Mouse (Mus musculus) liver, embryonic 12.5 days (tissue): ENCODE results near the gene Vhl. TPM values are rescaled to one million over a fixed set of nuclear protein-coding genes. Genes with fewer than 3 reads are reported as not detected.
"Not testable (repeated sequence)": the region's sequence is repeated elsewhere in the genome, so short reads cannot be mapped to it uniquely, and the experiment has no call there.

ENCODE experiments used
- ATAC-seq: fragments of 200-750 bp; cut with Nextera tagmentation; 2 replicates; pipeline ENCODE4 v1.8.0; 2017; ENCODE audit warnings: moderate number of reproducible peaks, mild to moderate bottlenecking, moderate library complexity
- H3K27ac ChIP-seq: fragments of 300-500 bp; sonication (generic); 2 replicates; pipeline ENCODE4 v1.5.1; 2016; ENCODE audit warnings: mild to moderate bottlenecking
- H3K27me3 ChIP-seq: fragments of 300-500 bp; sonication (generic); replicated peaks from 2 replicates; pipeline ENCODE4 v1.6.1; 2016; ENCODE audit warnings: mild to moderate bottlenecking, moderate library complexity
- H3K36me3 ChIP-seq: fragments of 300-500 bp; sonication (generic); 2 replicates; pipeline ENCODE4 v1.6.1; 2016; ENCODE audit warnings: mild to moderate bottlenecking, moderate library complexity
- H3K4me1 ChIP-seq: fragments of 300-500 bp; sonication (generic); 2 replicates; pipeline ENCODE4 v1.6.1; 2016
- H3K4me2 ChIP-seq: fragments of 300-500 bp; sonication (generic); 2 replicates; pipeline ENCODE4 v1.6.1; 2016; ENCODE audit warnings: mild to moderate bottlenecking, moderate library complexity
- H3K4me3 ChIP-seq: fragments of 300-500 bp; sonication (generic); 2 replicates; pipeline ENCODE4 v1.5.1; 2016; ENCODE audit warnings: mild to moderate bottlenecking, moderate library complexity
- H3K9ac ChIP-seq: fragments of 300-500 bp; sonication (generic); 2 replicates; pipeline ENCODE4 v1.6.1; 2016; ENCODE audit warnings: mild to moderate bottlenecking, moderate library complexity
- H3K9me3 ChIP-seq: fragments of 300-500 bp; sonication (generic); replicated peaks from 2 replicates; pipeline ENCODE4 v1.6.1; 2016; ENCODE audit warnings: mild to moderate bottlenecking, moderate library complexity
- WGBS: fragments of 180-500 bp; shearing (Covaris S2); methylation state at CpG from one replicate; pipeline ENCODE4 v1.1.7; 2016; ENCODE audit not compliant: insufficient replicate concordance; 5-methylcytosine and 5-hydroxymethylcytosine counted together
- polyA plus RNA-seq: library from polyadenylated mRNA; unstranded; fragments of >200 nt; fragmentation: Nextera tagmentation; extraction: Ambion mirVana; gene quantifications from 2 replicates; pipeline ENCODE4 v1.2.1, GENCODE M21; 2016

Vhl gene
- polyA plus RNA-seq, 1 experiment from 2014 or later, result 14.8 TPM

DNA sequence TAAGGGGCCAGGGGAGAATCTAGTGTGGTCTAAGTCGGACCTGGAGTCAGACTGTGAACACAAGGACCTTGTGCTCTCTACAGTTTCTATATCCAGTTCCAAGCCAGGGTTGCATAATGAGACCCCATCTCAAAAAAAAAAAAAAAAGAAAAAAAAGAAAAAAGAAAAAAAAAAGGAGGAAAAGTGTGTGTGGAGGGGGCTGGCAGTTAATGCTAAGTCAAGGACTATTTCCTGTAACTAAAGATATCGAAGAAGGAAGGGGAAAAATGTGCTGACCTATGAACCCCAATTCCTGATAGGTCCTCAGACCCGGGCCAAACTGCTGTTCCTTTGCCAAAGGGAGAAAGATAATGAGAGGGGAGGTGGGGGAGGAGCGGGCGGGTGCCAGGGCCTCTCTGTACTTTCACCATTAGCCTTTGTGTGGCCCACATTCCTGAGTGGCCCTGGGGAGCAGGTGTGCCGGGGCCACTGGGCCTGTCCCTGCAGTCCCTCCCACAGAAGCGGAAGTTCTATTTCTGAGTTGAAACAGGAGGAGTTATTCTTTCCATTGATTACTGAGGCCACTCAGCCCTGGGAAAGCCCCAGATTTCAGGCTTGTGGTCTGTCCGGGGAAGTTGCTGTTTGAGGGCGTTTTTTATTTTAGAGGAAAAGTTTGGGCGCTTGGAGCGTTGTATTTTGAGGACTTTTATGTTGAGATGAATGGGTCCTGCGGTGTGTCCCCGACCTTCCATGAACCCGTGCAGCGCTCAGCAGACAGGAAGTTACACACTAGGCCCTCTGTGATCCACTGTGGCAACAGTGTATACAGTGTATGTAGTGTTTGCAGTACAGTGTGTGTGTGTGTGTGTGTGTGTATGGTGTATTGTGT, 44.8 kb downstream of the Vhl start:
- peak overlapping the region; percentile 41 for H3K4me2 ChIP-seq
- H3K9ac ChIP-seq, result 0 out of 2 replicates have a peak overlapping the region, but pooled peaks have one; percentile 23
- peaks cover 30% of the 10 kb centered on the region for H3K4me1 ChIP-seq
- H3K27me3 ChIP-seq, result no peaks in the 10 kb centered on the region
- WGBS, result 27% methylated on average over 15 of the region's 15 CpGs
- no peak overlapping the region for H3K4me3 ChIP-seq
- peaks cover 19% of the 10 kb centered on the region; the same call in 1 of the 2 replicates for H3K36me3 ChIP-seq
- peak overlapping the region; percentile 68 for H3K27ac ChIP-seq
- H3K9me3 ChIP-seq, result peaks cover 6% of the 10 kb centered on the region
- peak; percentile 58 for ATAC-seq

DNA sequence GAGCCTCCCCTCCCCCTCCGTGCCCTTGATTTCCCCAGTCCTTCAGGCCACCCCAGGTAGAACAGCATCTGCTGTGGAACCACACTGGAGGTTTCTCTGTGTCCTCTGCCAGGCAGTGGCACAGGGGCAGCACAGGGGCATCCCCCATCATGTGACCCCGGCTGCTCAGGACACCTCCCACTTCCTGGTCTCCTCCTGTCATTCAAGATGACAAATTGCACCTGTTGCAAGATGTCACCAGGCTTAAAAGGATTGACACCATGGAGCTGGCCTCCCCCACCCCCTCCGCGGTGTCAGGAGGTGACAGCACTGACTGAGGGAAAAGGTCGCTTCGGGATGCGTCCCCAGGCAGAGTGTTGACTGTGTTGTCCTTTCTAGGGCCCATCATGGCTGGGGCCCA, 46.1 kb downstream of the Vhl start:
- Histone ChIP-seq H3K9ac (no peak overlapping the region), H3K9me3 (peaks cover 6% of the 10 kb centered on the region), H3K27me3 (no peaks in the 10 kb centered on the region), H3K4me1 (peaks cover 30% of the 10 kb centered on the region), H3K4me3 (no peak overlapping the region), H3K4me2 (no peak overlapping the region), H3K36me3 (peaks cover 24% of the 10 kb centered on the region; the same call in 1 of the 2 replicates), H3K27ac (no peak overlapping the region)
- ATAC-seq, result no peak
- WGBS, result 74% methylated on average over 7 of the region's 7 CpGs

DNA sequence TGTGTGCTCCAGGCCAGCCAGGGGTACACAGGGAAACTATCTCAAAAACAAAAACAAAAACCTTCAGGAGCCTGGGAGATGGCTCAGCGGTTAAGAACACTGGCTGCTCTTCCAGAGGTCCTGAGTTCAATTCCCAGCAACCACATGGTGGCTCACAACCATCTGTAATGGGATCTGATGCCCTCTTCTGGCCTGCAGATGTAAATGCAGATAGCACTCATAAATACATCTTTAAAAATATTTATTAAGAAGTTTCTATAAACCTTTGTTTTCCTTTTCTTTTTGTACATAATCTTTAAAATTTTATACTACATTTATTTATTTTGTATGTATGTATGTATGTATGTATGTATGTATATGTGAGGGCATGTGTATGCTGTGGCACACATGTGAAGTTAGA, 48.3 kb downstream of the Vhl start:
- not testable (repeated sequence) for ATAC-seq, H3K4me3 ChIP-seq, H3K9ac ChIP-seq, H3K27me3 ChIP-seq, H3K4me2 ChIP-seq, H3K9me3 ChIP-seq, H3K27ac ChIP-seq
- H3K4me1 ChIP-seq, result peaks cover 31% of the 10 kb centered on the region
- H3K36me3 ChIP-seq, result peaks cover 28% of the 10 kb centered on the region; the same call in 1 of the 2 replicates
- WGBS, result 65% methylated on average over 1 of the region's 1 CpGs

DNA sequence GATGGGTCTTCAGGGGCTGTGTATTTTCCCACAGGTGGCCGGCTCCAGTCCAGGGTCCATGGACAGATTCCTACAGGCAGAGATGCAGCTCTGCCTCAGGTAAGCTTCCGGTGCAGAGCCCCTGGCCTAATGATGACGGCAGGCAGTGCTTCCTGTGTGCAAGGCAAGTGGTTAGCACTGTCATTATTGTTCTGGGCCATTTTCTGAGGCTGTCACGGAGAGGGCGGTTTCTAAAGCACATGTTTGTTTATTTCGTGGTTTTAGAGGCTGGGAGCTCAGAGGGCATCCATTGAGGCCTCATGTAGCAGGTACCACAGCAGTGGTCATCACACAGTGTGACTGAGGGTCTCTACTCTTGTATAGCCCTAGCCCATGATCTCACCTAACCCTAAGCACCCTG, 49.2 kb downstream of the Vhl start:
- Histone ChIP-seq H3K9me3 (peaks cover 6% of the 10 kb centered on the region), H3K27ac (no peak overlapping the region), H3K36me3 (peaks cover 28% of the 10 kb centered on the region; the same call in 1 of the 2 replicates), H3K4me2 (no peak overlapping the region), H3K4me3 (no peak overlapping the region), H3K4me1 (peaks cover 32% of the 10 kb centered on the region), H3K9ac (no peak overlapping the region), H3K27me3 (no peaks in the 10 kb centered on the region)
- WGBS, result 65% methylated on average over 6 of the region's 6 CpGs
- ATAC-seq, result no peak

DNA sequence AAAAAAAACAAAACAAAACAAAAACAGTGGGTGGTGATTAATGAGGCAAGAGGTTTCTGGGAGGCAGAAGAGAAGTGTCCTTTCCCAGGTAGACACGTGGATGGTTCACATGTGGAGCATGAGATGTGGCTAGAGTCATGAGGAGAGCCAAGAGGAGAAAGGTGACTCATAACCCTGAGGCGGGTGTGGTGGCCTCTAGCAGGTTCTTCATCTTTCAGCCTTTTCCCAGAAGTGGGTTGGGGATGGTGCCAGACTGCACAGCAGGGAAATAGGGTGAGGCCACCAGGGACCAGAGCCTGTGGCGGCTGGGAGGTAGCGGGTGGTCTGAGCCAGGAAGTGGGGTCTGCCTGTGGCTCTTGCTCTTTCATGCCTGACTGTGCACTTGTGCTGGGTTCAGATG, 51.5 kb downstream of the Vhl start:
- Histone ChIP-seq H3K4me3 (no peak overlapping the region), H3K4me1 (peaks cover 19% of the 10 kb centered on the region), H3K9me3 (peaks cover 6% of the 10 kb centered on the region), H3K9ac (no peak overlapping the region), H3K27me3 (no peaks in the 10 kb centered on the region), H3K27ac (no peak overlapping the region), H3K4me2 (no peak overlapping the region), H3K36me3 (peaks cover 31% of the 10 kb centered on the region; the same call in 1 of the 2 replicates)
- WGBS, result 70% methylated on average over 4 of the region's 4 CpGs
- 0 out of 2 replicates have a peak, but pooled peaks have one; percentile 16 for ATAC-seq

DNA sequence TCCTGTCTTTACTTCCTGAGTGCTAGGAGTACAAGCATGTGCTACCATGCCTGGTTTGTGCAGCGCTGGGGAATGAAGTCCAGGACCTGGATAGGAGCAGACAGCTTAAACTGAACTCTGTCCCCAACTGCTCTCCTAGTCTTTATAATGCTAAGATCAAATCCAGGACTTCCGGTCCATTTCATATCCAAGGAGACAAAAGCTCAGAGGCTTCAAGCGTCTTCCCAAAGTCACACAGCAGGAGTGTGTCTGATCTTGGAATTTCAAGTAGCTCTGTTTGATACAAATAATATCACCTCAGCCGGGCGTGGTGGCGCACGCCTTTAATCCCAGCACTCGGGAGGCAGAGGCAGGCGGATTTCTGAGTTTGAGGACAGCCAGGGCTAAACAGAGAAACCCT, 52.2 kb downstream of the Vhl start:
- H3K9ac ChIP-seq, result no peak overlapping the region
- H3K36me3 ChIP-seq, result peaks cover 31% of the 10 kb centered on the region; the same call in 1 of the 2 replicates
- peaks cover 26% of the 10 kb centered on the region for H3K4me1 ChIP-seq
- ATAC-seq, result no peak
- H3K27ac ChIP-seq, result no peak overlapping the region
- H3K9me3 ChIP-seq, result peaks cover 6% of the 10 kb centered on the region
- H3K4me3 ChIP-seq, result no peak overlapping the region
- no peak overlapping the region for H3K4me2 ChIP-seq
- 86% methylated on average over 9 of the region's 9 CpGs for WGBS
- H3K27me3 ChIP-seq, result no peaks in the 10 kb centered on the region

DNA sequence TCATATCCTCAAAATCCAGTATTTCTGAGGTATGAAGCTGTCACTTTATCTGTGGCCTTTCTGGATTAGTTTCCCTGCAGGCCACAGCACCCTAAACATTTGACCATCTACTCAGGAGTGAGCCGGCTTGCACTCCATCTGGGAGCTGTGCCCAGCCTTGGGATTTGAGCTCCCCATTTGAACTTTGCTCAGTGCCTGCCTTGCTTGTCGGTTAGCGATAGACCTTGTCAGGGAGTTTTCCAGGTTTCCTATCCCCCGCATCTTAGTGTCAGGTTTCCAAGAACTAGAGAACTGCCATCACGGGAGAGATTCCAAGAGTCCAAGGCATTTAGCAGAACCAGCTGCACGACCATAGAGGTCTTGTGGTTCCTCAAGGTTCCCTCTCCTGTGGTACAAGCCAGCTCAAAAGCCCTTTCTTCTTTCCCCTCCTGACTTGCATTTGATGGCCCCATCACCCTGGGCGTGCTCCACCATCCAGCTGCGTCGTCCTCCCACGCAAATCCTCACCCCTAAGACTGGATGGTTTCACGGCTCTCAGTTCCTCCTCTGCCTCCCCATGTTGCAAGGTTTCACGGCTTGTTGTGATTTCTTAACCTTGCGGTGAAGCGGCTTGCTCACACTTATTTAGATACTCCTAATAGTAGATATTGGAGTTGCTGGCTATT, 53.4 kb downstream of the Vhl start:
- peaks cover 34% of the 10 kb centered on the region for H3K4me1 ChIP-seq
- no peaks in the 10 kb centered on the region for H3K9me3 ChIP-seq
- no peaks in the 10 kb centered on the region for H3K27me3 ChIP-seq
- H3K36me3 ChIP-seq, result peaks cover 22% of the 10 kb centered on the region; the same call in 1 of the 2 replicates
- WGBS, result 70% methylated on average over 14 of the region's 14 CpGs
- H3K9ac ChIP-seq, result no peak overlapping the region
- ATAC-seq, result no peak
- no peak overlapping the region for H3K4me2 ChIP-seq
- H3K4me3 ChIP-seq, result no peak overlapping the region
- H3K27ac ChIP-seq, result no peak overlapping the region

DNA sequence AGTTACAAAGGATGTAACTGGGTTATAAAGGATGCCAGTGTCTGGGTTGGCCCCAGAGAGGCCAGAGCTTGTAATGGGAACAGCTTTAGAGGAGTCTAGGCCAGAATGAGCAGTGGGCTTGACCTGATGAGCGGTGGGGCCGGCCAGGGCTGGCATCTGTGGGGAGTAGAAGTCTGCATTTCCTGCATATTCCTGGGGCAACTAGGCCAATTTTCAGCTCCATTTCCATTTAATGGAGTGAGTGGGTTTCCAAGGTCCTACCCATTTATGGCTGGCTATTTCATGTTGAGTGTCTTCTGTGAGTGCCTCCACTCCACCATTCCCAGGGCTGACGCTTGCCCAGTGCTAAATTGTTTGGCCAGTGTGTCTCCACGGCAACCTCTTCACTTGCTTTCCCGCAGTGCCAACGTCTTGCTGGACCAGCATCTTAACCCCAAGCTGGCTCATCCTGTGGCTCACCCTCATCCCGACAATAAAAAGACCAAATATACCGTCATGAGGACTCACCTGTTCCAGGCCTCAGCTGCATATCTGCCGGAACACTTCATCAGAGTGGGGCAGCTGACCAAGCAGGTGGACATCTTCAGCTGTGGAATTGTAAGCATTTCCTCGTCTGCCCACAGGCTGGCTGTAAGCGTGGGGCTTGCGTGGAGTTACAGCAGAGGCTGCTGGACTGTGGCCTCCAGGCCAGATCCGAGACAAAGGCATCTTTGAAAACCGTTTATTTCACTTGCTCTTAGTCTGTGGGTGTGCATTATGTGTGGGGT, 54.7 kb downstream of the Vhl start:
- no peak overlapping the region for H3K4me3 ChIP-seq
- H3K9me3 ChIP-seq, result no peaks in the 10 kb centered on the region
- WGBS, result 81% methylated on average over 14 of the region's 14 CpGs
- ATAC-seq, result no peak
- peaks cover 30% of the 10 kb centered on the region for H3K4me1 ChIP-seq
- H3K36me3 ChIP-seq, result peaks cover 14% of the 10 kb centered on the region; the same call in 1 of the 2 replicates
- no peak overlapping the region for H3K4me2 ChIP-seq
- H3K9ac ChIP-seq, result no peak overlapping the region
- no peak overlapping the region for H3K27ac ChIP-seq
- H3K27me3 ChIP-seq, result no peaks in the 10 kb centered on the region

DNA sequence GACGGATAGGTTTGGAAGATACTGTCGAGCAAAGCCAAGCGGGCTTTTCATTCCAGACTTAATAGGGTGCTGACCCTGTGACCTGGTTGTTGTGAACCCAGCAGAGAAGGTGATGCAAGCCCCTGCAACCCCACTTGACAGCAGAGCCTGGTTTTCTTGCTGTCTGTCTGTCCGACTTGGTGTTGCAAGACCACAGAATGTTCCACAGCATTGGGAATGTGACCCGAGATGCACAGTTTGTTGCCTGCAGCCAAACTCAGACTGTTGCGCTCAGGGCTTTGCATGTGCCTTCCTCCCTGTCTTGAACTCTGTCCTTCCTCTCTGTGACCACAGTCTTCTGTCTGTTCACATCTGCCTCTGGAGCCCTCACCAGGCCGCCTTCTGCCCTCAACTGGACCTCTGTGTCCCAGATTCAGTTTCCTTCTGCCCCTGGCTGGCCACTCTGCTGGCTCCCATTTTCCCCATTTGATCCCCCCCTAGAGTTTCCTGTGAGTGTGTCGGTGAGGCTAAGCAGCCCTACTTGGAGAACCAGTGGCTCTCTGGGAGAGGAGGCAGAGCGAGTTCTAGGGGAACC, 56.3 kb downstream of the Vhl start:
- H3K27me3 ChIP-seq, result no peaks in the 10 kb centered on the region
- no peaks in the 10 kb centered on the region for H3K9me3 ChIP-seq
- no peak overlapping the region for H3K9ac ChIP-seq
- H3K27ac ChIP-seq, result 0 out of 2 replicates have a peak overlapping the region, but pooled peaks have one; percentile 17
- no peak overlapping the region for H3K4me2 ChIP-seq
- no peak for ATAC-seq
- no peak overlapping the region for H3K4me3 ChIP-seq
- H3K36me3 ChIP-seq, result peaks cover 20% of the 10 kb centered on the region; the same call in 1 of the 2 replicates
- H3K4me1 ChIP-seq, result peaks cover 30% of the 10 kb centered on the region
- WGBS, result 64% methylated on average over 9 of the region's 9 CpGs
